Mouse (Mus musculus) left cerebral cortex, postnatal 25 days (tissue): ENCODE measurements around the gene Gzmm. TPM values are rescaled to one million over a fixed set of nuclear protein-coding genes. Genes with fewer than 3 reads are reported as not detected.
"Not testable (repeated sequence)": the region's sequence is repeated elsewhere in the genome, so short reads cannot be mapped to it uniquely, and the experiment has no call there.

Source experiments
- DNase-seq, 2 experiments: peaks; one replicate each; pipeline ENCODE4 v3.0.0; 2022; ENCODE audit warnings: low spot score in 2 of 2, mixed read lengths in 1 of 2
- intact Hi-C: fragments of 180-260 bp; cut with DNase I; formaldehyde crosslinking; loops from one replicate; pipeline ENCODE4 v1.15.1; 2025
- total RNA-seq, 2 experiments: library from RNA; stranded (reverse); gene quantifications; 2 replicates each; pipeline ENCODE4 v1.2.3; 2021

The Gzmm gene
- total RNA-seq, 2 experiments from 2014 or later: 1.5 to 2.4 TPM

DNA sequence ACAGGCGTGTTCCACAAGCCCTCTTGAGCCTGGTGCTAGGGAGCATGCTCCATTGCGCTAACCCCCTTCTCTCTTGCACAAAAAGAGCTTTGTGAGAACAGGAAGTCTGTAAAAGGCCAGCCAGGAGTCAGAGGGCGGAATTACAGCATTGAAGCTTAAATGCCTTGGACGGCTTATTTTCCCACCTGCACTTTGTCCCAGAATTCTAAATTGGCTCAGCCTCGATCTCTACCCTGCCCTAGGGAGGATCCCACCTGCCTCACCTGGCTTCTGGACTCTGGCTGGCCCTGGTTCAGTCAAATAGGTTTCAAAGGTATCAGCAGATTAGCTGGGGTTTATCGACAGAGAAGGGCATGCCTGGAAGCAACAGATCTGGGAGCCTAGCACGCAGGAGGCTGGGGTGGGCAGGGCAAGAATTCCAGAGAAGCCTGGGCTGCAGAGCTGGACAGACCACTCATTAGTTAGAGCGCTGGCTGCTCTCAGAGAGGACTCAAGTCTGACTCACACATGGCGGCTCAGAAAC lies 7.4 kb downstream of the Gzmm start:
- no peak for DNase-seq
- intact Hi-C loops: loop anchor here (5.0 kb wide), 1 partner anchor 91 kb away; no protein-coding TSS in a partner anchor

DNA sequence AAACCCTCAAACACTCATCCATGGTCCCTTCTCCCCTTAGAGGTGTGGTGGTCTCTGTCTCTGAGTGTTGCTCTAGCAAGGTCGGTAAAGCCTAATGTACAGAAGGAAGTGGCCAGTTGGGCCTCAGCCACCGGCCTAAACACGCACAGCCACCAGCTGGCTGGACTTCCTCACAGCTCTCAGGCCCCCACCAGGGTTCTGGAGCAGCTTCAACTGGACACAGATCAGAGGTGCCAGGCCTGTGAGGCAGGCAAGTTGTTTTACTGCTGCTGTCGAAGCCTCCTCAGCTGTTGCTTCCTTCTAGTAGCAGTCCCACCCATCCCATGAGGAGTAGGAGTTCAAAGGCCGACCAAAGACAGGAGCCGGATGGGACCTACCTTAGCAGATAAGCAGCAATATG lies 9.1 kb downstream of the Gzmm start:
- DNase-seq: no peak
- intact Hi-C loops: loop anchor here (5.0 kb wide), 1 partner anchor 89 kb away; no protein-coding TSS in a partner anchor

DNA sequence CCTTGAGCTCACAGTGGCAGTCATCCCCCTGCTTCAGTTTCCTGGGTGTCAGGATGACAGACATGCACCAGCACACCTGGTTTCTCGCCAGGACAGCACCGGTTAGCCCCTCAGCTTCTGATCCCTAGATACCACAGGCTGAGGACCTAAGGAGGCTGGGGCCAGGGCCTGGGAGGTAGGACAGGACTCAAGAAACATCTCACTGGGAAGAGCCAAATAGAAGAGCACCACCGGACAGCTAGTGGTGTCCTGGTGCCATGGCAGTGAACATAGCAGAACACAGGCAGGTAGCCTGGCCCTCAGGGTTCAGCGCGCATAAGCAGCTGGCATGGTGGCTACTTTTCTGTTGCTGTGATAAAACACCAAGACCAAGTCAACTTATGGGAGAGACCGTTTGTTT lies 9.6 kb downstream of the Gzmm start:
- DNase-seq: no peak
- intact Hi-C loops: loop anchor here (5.0 kb wide), 1 partner anchor 89 kb away; no protein-coding TSS in a partner anchor

DNA sequence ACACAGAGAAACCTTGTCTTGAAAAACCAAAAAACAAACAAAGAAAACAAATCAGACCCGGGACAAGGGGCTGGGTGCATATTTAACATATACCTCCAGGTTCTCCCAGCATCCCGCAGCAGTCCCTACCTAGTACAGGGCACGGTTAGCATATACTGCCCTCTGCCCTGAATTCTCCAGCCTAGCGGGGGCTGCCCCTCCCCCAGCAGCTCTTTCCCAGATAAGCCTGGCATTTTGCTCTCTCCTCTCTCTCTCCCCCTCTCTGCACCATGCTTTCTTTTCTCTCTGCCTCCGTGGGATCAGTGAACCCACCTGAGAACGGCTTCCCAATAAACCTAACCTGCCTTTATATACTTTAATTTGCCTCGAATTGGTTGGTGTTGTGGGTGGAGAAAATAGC lies 11.9 kb downstream of the Gzmm start:
- no peak for DNase-seq
- intact Hi-C loops: no loop called here

DNA sequence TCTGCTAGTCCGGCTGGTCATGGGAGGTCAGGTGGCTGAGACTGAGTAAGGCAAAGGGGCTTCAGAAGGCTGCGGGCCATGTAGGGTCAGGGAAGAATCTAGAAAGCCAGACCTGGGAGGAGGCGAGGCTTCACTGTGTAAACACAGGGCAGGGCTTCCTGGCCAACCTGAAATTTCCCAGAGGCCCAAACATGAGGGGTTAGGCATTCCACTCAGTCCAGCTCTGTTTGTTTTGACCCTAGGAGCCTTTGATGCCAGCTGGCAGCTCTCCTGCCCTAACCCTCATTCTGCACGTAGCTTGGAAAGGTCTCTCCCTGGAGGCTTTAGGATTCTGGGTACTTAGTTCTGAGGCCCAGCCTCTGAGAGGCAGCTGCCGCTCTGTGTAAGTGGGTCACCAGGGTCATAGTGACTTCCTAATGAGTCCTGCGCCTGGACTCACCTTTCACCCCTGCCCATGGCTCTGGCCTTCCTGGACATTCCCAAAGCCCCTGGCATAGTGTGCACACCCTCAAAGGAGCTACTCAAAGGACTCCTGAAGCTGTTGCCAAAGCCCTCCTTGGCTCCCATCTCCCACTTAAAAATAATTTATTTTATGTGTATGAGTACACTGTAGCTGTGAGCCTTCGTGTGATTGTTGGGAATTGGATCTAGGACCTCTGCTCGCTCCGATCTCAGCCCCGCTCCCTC lies 12.8 kb downstream of the Gzmm start:
- intact Hi-C loops: no loop called here
- DNase-seq: no peak

DNA sequence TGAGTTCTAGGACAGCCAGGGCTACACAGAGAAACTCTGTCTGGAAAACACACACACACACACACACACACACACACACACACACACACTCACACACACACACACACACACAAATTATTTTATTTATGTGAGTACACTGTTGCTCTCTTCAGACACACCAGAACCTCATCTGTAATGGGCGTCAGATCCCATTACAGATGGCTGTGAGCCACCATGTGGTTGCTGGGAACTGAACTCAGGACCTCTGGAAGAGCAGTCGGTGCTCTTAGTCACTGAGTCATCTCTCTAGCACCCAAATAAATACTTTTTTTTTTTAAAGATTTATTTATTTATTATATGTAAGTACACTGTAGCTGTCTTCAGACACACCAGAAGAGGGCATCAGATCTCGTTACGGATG lies 14.2 kb downstream of the Gzmm start:
- DNase-seq, intact Hi-C loops: not testable (repeated sequence)

DNA sequence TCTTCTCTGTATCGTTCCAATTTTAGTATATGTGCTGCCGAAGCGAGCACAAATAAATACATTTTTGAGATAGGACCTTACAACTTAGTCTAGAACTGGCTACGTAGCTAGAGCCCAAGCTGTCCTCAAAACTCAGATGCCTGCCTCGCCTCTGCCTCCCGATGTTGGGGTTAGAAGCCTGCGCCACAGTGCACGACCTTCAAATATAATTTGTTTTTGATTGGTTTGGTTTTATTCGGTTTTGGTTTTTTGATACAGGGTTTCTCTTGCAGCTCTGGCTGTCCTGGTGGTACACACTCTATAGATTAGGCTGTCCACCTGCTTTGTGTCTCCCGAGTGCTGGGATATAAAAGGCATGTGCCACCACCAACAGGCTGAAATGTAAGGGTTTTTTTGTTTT lies 14.7 kb downstream of the Gzmm start:
- intact Hi-C loops: no loop called here
- DNase-seq: no peak

DNA sequence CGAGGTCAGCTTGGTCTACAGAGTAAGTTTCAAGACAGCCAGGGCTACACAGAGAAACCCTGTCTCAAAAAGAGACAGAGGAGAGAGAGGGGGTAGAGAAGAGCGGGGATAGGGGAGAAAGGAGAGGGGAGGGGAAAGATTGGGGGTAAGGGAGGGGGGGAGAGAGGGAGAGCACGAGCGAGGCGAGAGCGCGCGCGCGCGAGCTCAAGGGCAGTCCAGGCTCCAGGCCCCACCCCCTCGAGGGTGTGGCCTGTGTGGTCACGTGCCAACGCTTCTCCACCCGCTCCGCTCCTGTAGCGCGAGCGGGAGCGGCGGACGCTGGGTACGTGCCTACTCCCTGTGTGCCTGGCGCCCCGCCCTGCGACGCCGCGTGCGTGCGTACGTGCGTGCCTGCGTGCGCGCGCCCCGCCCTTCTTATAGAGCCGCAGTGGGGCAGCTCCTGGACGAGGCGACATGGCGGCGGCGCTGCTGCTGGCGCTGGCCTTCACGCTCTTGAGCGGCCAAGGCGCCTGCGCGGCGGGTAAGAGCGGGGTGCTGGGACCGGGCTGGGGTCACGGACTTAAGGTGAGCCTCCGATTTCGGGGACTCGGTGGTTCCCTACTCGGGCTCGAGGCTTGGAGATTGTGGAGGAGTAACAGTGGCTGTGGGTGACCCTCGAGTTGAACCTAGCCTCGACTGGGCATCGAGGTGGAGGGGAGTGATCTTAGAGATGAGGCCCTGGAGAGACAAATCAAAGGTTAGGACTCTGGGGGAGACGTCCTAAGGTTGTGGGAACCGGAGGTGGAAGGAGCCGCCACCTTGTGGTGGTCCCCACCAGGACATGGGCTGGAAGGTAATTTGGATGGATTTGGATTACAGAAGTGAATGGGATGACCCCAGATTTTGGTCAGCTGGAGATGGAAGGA lies 15.5 kb downstream of the Gzmm start, which contains the start of gene Bsg:
Gene Bsg, plus strand, starts transcription at position 427 of the 905 bp plus-strand sequence.
- DNase-seq: peak; percentile 99
- intact Hi-C loops: loop anchor here (1.0 kb wide), 1 partner anchor 63 kb away; no protein-coding TSS in a partner anchor

DNA sequence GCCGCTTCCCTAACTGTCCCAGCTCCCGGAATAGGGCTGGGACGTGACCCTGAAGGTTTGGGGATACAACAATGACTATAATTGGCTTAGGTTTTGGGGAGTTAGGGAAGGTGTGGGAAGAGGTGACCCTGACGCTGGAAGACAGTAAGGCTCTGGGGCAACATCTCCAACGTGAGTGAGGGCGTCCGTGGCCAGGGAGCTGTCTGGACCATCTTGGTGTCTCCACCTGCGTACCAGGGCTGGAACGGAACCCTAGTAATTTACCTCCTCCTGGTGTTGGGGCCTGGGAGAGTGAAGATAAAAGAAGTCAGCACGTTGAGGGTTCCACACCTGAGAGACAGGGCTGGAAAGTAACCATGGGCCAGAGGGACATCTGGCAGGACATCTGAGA lies 16.1 kb downstream of the Gzmm start:
- DNase-seq: no peak
- intact Hi-C loops: loop anchor here (1.0 kb wide), 1 partner anchor 62 kb away; no protein-coding TSS in a partner anchor

DNA sequence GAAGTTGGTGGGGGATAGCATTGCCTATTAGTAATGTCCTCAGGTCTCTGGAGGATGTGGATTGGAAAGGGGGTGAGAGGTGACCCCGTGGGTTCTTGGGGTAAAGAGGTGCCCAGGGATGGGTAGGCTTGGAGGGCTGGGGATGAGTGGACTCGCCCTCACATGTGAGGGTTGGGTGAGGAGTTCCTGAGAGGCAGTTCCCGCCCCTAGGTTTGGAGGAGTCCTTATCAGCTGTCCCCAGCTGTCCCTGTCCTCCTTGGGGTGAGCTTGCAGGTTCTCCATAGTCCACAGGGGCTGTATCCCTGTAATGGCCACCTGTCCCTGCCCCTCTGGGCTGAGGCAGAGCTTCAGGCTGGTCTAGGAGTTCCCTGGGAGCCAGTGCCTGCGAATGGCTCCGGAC lies 17.1 kb downstream of the Gzmm start:
- DNase-seq: no peak
- intact Hi-C loops: no loop called here

DNA sequence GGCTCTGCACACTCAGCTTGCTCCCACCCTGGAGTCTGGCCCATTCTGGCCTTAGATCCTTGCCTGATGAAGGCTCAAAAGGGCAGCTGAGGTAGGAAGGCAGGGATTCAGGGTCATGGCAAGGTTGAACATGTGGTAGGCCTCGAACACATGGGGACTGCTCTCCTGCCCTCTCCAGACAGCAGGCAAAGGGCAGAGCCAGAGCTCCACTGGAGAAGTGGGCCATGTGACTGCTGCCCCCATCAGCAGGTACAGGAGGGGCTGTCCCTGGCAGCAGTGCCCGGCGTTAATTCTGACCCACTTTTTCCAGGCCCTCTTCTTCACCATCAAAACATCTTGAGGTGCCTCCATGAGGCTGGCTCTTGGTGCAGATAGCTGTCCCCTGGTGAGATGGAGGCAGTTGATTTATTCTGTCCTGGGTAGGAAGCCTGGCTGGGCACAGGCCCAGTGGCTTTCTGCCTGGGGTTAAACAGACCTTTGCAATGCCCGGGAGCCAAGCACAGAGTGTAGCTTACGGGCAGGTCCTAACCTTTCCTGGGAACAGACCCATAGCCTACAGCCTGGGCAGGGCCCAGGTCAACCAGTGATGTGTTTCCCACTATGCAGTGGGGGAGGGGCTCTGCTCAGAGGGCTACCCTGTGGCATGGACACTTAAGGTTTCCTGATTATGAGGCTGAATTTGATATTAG lies 17.7 kb downstream of the Gzmm start:
- intact Hi-C loops: no loop called here

DNA sequence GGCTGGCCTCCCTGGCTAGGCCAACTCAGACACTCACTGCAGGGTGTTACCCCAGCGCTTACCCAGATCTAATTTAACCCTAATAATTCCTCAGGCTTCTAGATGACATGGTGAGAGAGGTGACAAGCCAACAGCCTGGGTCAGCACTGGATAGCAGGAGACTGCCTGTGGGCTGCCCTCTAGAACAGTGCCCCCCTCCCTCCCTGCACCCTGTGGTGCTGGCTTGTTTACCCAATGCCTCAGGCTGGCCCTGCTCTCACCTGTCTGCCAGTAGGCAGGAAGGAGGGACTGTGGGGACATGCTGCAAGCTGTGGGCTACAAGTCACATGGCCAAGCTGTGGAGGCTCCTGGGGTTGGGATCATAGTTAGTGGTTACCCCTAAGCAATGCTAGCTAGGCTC lies 18.3 kb downstream of the Gzmm start:
- DNase-seq: no peak
- intact Hi-C loops: no loop called here

More for the DNA sequence above, 17.7 kb downstream of the Gzmm start:
- no peak for DNase-seq

DNA sequence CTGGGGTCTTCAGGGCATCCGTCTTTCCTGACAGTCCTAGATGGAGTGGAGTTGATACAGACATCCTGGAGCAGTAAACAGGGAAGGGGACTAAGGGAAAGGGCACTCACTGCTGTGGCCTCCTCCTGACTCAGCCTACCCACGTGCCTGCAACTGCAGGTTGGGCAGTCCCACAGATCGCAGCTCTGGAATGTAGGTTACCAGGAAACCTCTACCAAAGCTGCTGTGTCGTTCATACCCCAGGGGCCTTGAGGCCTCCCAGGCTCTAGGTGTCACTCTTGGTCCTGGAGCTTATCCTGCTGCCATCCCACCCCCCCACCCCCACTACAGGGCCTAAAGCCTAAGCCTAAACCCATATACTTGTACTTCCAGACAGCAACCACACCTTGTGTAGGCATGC lies 18.9 kb downstream of the Gzmm start:
- no peak for DNase-seq
- intact Hi-C loops: no loop called here

DNA sequence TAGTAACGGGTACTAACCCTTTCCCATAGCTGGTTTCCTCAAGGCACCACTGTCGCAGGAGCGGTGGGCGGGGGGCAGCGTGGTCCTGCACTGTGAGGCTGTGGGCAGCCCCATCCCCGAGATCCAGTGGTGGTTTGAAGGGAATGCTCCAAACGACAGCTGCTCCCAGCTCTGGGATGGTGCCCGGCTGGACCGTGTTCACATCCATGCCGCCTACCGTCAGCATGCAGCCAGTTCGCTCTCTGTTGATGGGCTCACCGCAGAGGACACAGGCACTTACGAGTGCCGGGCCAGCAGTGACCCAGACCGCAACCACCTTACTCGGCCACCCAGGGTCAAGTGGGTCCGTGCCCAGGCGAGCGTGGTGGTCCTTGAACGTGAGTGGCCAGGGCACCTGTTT lies 19.8 kb downstream of the Gzmm start:
- intact Hi-C loops: no loop called here
- no peak for DNase-seq

DNA sequence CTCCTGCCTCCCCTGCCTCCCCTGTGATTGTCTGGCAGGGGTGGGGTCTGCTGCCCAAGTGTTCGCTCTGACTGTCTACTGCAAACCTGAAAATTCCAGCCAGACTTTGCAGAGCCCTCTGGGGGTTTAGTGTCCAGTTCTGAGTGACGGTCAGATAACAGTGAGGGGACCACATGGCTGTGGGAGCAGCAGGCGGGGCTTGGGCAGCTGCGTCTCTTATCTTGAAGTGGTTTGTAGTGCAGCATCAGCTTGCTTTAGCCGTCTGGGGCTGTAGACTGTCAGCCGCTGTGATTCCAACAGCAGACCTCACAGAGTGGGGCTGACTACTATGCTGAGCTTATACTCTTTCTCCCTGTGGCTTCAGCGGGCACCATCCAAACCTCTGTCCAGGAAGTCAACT lies 20.5 kb downstream of the Gzmm start:
- DNase-seq: no peak

DNA sequence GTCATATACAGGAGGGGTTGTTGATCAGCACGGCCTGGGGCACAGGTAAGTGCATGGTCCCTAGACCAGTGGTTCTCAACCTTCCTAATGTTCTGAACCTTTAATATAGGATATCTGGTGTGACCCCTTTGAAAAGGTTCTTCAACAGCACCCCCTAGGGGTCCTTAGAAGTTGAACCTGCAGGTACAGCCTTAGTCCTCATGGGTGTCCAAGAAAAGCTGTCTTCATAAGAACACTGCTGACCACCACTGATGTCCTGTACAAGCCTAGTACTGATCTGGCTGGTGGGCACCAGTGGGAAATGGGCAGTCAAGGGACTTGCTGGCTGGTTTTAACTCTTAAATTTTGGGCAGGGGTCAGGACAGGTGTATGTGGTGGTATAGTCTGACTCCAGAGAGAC lies 23.2 kb downstream of the Gzmm start:
- intact Hi-C loops: no loop called here
- DNase-seq: no peak

More for the DNA sequence above, 20.5 kb downstream of the Gzmm start:
- intact Hi-C loops: no loop called here

DNA sequence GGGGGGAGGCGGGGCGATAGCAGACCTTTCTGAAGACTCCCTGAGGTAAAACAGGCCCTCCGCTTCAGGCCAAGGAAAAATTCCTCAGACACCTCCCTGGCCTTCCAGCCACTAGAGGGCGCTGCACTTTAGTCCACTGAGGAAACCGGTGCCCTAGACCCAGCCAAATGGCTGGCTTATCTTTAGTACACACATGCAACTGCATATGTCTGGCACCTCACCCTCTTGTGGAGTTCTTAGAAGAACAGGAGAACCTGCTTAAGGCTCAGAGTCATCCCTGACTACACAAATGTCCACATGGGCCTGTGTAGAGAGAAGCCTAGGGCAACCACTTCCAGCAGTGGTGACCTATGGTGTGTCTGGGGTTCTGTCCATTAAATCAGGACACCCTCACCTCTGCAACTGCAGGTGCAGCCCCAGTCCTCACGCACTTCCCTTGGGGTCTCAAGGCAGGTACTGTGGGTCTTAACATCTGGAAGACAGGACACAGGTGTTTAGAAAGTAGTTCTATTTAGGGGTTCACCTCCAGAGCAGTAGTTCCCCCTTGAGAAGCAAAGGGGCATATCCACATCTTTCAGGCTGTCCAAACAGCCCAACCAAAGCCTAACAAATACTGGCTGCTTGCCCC lies 23.8 kb downstream of the Gzmm start:
- DNase-seq: peak; percentile 73 to 84
- intact Hi-C loops: no loop called here

DNA sequence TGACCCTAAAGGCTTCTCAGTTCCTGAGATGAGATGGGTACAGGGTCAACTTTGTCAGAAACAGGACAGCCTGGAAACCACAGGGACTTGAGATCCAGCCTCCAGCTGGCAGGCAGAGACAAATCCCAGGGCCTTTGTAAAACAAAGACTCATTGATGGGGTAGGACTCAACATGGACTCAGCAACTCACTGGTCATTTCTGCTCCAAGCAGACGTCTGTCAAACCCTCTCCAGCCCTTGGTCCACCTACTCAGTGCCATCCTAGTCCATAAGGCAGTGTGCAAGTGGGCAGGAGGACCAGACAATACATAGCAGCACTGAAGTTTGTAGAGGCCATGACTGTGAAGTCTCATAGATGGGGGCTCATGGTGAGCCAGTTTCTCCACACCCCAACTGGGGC lies 24.3 kb downstream of the Gzmm start:
- DNase-seq: no peak
- intact Hi-C loops: no loop called here

DNA sequence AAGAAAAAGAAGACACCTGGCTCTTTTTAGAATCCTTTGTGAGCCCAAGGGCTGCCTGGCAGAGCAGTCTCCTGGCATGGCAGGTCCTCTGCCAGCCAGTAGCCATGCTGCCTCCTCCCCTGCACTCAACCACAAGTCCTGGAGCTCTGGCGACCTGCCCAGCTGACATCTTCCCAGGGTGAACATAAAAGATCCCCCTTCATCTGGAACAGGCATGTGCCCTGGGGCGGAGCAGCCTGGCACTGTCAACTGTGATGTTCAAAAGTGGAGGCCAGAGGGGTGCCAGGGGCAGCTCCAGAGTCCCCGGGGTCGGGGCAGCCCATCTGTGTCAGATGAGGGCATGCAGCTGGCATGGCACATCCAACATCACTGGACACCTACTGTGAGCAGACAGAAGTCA lies 26.2 kb downstream of the Gzmm start:
- intact Hi-C loops: no loop called here
- DNase-seq: no peak
